Mouse (Mus musculus) stomach, postnatal 0 days (tissue): ENCODE measurements at regions not wholly inside any gene's neighbourhood (a gene's known extent, or its start where the extent isn't known, plus 50 kb on each side); places are given as distances from the start of the nearest gene placed in this dataset.

Experiments
- CTCF ChIP-seq: IDR thresholded peaks from 2 replicates; pipeline ENCODE4 v1.5.1; 2016; ENCODE audit warnings: antibody characterized with exemption, low read depth, mild to moderate bottlenecking, moderate library complexity
- EP300 ChIP-seq: optimal IDR thresholded peaks from 2 replicates; pipeline ENCODE3; 2016; ENCODE audit warnings: antibody characterized with exemption

- TF ChIP-seq CTCF (no peak), EP300 (no peak)
Measured at GRCm38 (mm10) chr13:69439486-69439885, 94.1 kb upstream of the Nsun2 start.
